Mouse (Mus musculus) bone marrow, adult 2 months (tissue): Measurements from ENCODE around the gene 1700129C05Rik.

Source experiments
- CTCF ChIP-seq: fragments of 200-500 bp; IDR thresholded peaks from 2 replicates; pipeline ENCODE4 v1.5.1; 2011; ENCODE audit warnings: low read length, control low read depth; ENCODE audit not compliant: control insufficient read depth, insufficient read depth
- POLR2A ChIP-seq: fragments of 200-500 bp; IDR thresholded peaks from 2 replicates; pipeline ENCODE4 v1.6.1; 2011; ENCODE audit warnings: low read depth, mild to moderate bottlenecking, control low read depth, low read length, borderline replicate concordance; ENCODE audit not compliant: control insufficient read depth

DNA sequence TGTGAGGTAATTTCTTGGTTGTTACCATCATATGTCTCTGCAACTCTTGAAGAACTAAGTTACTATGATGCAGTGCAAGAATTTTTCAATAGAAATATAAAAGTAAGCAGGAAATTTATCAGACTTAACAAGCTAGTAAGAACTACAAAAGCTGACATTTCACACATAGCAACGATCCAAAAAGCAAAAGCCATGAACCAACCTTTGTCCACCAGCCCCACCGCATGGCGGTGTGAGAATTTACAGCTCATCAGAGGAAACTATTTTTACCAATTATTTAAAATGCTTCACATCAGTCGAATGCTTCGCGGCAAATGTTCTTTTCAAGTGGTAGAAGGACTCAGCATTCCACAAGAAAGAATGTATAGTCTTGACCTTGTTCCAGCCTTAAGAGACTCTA is 58.3 kb downstream of the 1700129C05Rik start:
- TF ChIP-seq CTCF (no peak), POLR2A (no peak)
